Mouse (Mus musculus): ENCODE results near the gene Creb1.
"Not testable (repeated sequence)": the region's sequence is repeated elsewhere in the genome, so short reads cannot be mapped to it uniquely, and the experiment has no call there.

The Creb1 gene

GRCm38 (mm10) chr1:64623558-64624435, 91.4 kb downstream of the Creb1 start:
- no peak for DNase-seq

- no peak for DNase-seq
Measured at GRCm38 (mm10) chr1:64625214-64625613, 92.8 kb downstream of the Creb1 start.

GRCm38 (mm10) chr1:64631526-64631925, 99.1 kb downstream of the Creb1 start:
- no peak for DNase-seq

- DNase-seq, result no peak
Measured at GRCm38 (mm10) chr1:64633237-64633636, 100.8 kb downstream of the Creb1 start.

DNA sequence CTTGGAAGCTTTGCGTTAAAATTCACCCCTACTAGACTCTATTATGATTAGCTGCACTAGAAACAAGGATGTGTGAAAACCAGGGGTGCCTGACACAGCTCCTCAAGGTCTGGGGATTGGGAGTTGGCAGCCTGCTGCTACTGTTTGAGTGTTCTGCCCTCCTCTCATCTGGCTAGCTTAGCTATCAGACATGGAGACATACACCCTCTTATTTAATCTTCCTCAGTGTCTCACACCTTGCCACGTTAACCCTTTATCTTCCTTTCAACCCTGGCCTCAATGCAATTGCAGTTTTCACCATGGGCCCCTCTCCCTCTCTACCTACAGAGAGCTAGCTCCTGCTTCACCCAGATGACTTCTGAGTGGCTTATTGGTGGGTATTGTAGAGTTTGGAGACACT, 103.2 kb downstream of the Creb1 start:
- no peak for DNase-seq

- DNase-seq, result no peak
Measured at GRCm38 (mm10) chr1:64639279-64639678, 106.8 kb downstream of the Creb1 start.

DNA sequence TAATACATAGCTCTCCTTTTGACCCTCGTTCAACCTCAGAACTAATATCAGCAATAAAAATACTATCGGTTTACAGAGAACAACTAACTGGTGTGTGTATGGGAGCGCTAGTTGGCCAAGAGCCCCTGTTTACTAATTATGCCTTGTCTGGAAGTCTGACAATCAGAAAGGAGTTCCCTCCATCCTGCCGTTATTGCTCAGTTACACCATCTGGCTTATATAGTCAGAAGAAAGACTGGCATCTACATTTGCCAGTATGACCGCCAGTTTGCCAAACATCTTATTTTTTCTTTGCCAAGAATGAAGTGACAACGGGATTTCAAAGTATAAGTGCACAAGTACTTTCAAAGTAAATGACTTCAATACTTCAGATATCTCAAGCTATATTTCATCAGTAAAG, 108.6 kb downstream of the Creb1 start:
- DNase-seq, result no peak

- DNase-seq, result not testable (repeated sequence)
Measured at GRCm38 (mm10) chr1:64642541-64642940, 110.1 kb downstream of the Creb1 start.

DNA sequence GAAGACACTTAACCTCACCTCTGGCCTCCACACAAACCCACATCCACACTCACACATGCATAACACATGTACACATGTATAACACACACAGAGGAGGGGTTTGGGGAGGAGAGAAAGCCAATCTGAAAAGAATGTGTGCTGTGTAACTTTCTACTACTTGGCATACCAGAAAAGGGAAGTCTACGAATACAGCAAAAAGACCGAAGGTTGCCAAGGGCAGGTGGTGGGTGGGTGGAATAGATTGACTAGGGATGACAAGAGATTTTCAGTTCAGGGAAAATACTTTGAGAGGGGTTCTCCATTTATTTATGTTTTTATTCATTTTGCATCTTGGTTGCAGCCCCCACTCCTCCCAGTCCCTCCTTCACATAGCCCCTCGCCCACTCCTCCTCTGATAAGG, 112.1 kb downstream of the Creb1 start:
- no peak for DNase-seq

DNA sequence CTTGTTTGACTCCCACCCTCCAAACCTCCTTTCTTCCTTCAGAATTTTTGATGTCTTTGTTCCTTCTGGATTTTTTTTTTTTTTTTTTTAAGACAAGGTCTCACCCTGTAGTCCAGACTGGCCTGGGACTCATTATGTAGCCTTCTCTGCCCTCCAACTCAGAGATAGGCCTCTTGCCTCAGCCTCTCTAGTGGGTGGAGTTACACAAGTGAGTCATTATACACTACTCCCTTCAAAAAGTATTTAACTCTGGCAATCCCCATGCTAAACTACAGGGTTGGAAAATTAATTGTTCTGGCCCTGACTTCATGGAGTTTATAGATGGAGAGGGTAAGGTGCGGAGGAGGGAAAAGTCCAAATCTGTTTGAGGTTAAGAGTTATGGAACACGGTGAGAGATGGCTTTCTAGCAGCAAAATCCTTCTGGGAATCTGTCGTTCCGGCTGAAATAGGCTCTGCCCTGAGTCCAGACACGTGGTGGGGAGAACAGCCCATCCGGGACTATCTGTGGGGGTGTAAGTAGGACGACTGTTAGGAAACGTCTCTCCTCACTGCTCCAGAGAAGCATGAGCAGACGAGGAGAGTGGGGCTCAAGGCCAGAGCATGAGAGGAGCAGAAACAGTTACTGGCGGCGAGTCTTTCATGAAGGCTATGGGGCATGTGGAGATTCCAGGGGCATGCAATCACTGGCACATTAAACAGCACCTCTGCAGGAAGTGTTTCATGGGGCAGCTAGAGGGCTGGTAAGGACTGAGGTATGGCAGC, 117.1 kb downstream of the Creb1 start:
- no peak for DNase-seq

- no peak for DNase-seq
Measured at GRCm38 (mm10) chr1:64653701-64654100, 121.3 kb downstream of the Creb1 start.

All from kidney, postnatal 10 days (tissue).